Mouse (Mus musculus): ENCODE data around the gene Tob2. TPM values are rescaled to one million over a fixed set of nuclear protein-coding genes. Genes with fewer than 3 reads are reported as not detected.

Tob2 gene
- polyA plus RNA-seq, 1 experiment from 2014 or later, result 10.7 TPM

DNA sequence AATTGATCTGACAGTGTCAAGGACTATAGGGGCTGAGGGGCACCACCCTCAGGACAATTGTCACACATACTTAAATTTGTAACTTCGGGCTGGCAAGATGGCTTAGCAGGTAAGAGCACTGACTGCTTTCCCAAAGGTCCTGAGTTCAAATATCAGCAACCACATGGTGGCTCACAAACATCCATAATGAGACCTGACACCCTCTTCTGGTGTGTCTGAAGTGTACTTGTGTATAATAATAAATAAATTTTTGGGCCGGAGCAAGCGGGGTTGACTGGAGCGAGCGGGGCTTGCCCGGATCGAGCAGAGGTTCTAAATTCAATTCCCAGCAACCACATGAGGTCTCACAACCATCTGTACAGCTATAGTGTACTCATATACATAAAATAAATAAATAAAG is 18.3 kb downstream of the Tob2 start:
- H3K4me1 ChIP-seq (ENCODE audit: control insufficient read depth, insufficient read depth, low read length), result 0 out of 2 replicates have a peak, but pooled peaks cover 4% of the 10 kb centered on the region
- no peak overlapping the region for H3K9ac ChIP-seq (replicated peaks; ENCODE audit: low read length)
- H3K27me3 ChIP-seq (ENCODE audit: control insufficient read depth, insufficient read depth, low read length), result no peaks in the 10 kb centered on the region
- H3K27ac ChIP-seq (replicated peaks; ENCODE audit: low read depth, low read length), result no peak overlapping the region
- H3K4me3 ChIP-seq (ENCODE audit: low read depth, low read length), result no peak overlapping the region
- H3K36me3 ChIP-seq (replicated peaks; ENCODE audit: control insufficient read depth, insufficient read depth, low read depth, low read length), result no peaks in the 10 kb centered on the region
- DNase-seq (ENCODE audit: low spot score) (no peak), ATAC-seq (replicated peaks; ENCODE audit: insufficient number of reproducible peaks, low FRiP score, low TSS enrichment, low read depth) (no peak)
- WGBS, result 91% methylated on average over 7 of the region's 7 CpGs
- no peak overlapping the region for H3K4me2 ChIP-seq (ENCODE audit: low read depth, low read length)
- H3K9me3 ChIP-seq (replicated peaks; ENCODE audit: control insufficient read depth, low read length), result no peaks in the 10 kb centered on the region

DNA sequence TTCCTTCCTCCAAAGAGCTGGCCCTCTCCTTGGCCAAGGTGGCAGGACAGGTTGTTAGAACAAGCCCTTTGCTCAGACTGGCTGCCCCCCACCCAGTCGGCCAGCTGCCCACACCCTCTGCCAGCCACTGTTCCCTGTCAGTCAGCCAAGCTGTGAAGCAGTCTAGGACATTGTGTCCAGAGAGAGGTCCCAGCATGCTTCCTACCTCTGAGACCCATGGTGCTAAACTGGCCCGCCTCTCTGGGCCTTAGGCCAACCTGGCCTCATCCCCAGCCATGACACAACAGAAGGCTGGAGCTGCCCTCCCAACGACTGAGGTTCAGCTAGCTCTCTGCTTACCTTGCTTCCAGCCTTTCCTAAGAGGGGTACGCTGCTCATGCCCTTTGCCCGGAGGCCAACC is 19.0 kb downstream of the Tob2 start:
- Histone ChIP-seq H3K9me3 (replicated peaks; ENCODE audit: control insufficient read depth, low read length) (no peaks in the 10 kb centered on the region), H3K27me3 (ENCODE audit: control insufficient read depth, insufficient read depth, low read length) (no peaks in the 10 kb centered on the region), H3K4me1 (ENCODE audit: control insufficient read depth, insufficient read depth, low read length) (0 out of 2 replicates have a peak, but pooled peaks cover 4% of the 10 kb centered on the region), H3K27ac (replicated peaks; ENCODE audit: low read depth, low read length) (no peak overlapping the region), H3K4me2 (ENCODE audit: low read depth, low read length) (no peak overlapping the region), H3K9ac (replicated peaks; ENCODE audit: low read length) (no peak overlapping the region), H3K4me3 (ENCODE audit: low read depth, low read length) (no peak overlapping the region), H3K36me3 (replicated peaks; ENCODE audit: control insufficient read depth, insufficient read depth, low read depth, low read length) (no peaks in the 10 kb centered on the region)
- no peak for DNase-seq (ENCODE audit: low spot score)
- WGBS, result 74% methylated on average over 5 of the region's 5 CpGs
- no peak for ATAC-seq (replicated peaks; ENCODE audit: insufficient number of reproducible peaks, low FRiP score, low TSS enrichment, low read depth)

DNA sequence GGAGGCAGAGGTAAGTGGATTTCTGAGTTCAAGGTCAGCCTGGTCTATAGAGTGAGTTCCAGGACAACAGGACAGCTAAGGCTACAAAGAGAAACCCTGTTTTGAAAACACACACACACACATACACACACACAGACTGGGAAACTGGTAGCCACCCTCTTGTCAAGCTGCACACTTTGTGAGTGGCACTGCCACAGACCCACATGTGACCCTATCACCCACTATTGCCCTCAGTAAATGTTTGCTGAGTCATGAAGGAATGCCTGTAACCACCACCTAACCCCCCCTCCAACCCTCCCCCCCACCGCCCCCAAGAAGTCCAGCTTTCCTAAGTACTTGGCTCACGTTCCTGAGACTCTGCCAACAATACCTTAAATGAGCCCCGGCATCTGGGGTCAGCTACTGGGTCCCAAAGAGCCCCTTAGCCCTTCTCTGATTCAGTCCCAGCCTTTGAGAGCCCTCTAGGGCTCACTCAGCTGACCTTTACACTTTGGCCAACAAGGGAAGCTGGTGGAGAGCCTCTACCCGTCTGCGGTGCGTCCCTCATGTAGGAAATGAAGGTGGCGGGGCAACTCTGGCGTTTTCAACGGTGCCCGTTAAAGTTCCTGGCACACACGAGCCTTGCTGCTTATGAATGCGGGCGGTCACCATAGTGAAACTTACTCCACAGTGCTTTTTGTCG is 19.9 kb downstream of the Tob2 start:
- WGBS, result 76% methylated on average over 14 of the region's 14 CpGs
- no peak for DNase-seq (ENCODE audit: low spot score)
- H3K4me1 ChIP-seq (ENCODE audit: control insufficient read depth, insufficient read depth, low read length), result 0 out of 2 replicates have a peak, but pooled peaks cover 4% of the 10 kb centered on the region

DNA sequence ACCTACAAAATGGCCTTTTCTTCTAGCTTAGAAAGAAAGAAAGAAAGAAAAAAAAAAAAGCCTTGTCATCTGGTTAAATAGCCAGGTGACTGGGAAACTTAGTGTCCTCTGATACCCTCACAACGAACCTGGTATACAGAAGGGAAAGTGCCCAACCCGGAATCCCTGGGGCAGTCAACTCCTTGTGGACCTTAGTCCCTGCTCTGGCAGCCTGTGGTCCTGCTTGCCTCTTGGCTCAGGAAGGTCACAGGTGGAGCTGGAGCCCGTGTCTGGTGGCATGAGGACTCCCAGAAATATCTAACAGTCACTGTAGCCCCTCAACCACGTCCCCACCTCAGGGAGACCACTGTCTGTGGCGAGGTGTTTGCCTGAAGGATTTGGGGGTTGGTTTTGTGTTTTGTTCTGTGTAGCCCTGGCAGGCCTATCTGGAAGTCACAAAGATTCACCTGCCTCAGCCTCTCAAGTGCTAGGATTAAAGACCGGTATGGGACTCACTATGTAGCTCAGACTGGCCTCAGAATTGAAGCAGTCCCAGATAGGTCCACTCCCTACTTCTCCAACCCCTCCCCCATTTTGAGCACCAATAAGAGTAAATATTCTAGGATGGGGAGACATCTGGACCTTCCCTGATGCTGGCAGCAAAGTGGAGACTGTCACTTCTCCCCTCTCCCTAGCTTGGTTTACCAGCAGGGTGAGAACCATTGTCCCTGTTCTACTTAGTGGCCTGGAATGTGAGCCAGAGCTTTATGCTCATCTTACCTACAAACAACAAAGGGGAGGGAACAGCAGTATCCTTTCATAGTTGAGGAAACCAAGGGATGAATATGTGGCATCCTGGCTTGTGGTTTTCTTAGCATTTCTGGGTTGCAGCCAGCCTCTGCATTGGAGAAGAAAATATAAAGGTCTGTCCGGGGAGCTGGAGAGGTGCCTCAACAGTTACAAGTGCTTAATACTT is 21.4 kb downstream of the Tob2 start:
- no peaks in the 10 kb centered on the region for H3K36me3 ChIP-seq (replicated peaks; ENCODE audit: control insufficient read depth, insufficient read depth, low read depth, low read length)
- DNase-seq (ENCODE audit: low spot score), result no peak
- no peak overlapping the region for H3K9ac ChIP-seq (replicated peaks; ENCODE audit: low read length)
- H3K4me1 ChIP-seq (ENCODE audit: control insufficient read depth, insufficient read depth, low read length), result 0 out of 2 replicates have a peak, but pooled peaks cover 4% of the 10 kb centered on the region
- H3K27ac ChIP-seq (replicated peaks; ENCODE audit: low read depth, low read length), result no peak overlapping the region
- H3K9me3 ChIP-seq (replicated peaks; ENCODE audit: control insufficient read depth, low read length), result no peaks in the 10 kb centered on the region
- H3K27me3 ChIP-seq (ENCODE audit: control insufficient read depth, insufficient read depth, low read length), result no peaks in the 10 kb centered on the region
- ATAC-seq (replicated peaks; ENCODE audit: insufficient number of reproducible peaks, low FRiP score, low TSS enrichment, low read depth), result no peak
- WGBS, result 57% methylated on average over 7 of the region's 7 CpGs
- no peak overlapping the region for H3K4me3 ChIP-seq (ENCODE audit: low read depth, low read length)
- no peak overlapping the region for H3K4me2 ChIP-seq (ENCODE audit: low read depth, low read length)

More for the DNA sequence above, 19.9 kb downstream of the Tob2 start:
- H3K27ac ChIP-seq (replicated peaks; ENCODE audit: low read depth, low read length), result no peak overlapping the region
- no peak overlapping the region for H3K4me3 ChIP-seq (ENCODE audit: low read depth, low read length)
- no peaks in the 10 kb centered on the region for H3K9me3 ChIP-seq (replicated peaks; ENCODE audit: control insufficient read depth, low read length)
- H3K9ac ChIP-seq (replicated peaks; ENCODE audit: low read length), result no peak overlapping the region
- ATAC-seq (replicated peaks; ENCODE audit: insufficient number of reproducible peaks, low FRiP score, low TSS enrichment, low read depth), result no peak
- H3K36me3 ChIP-seq (replicated peaks; ENCODE audit: control insufficient read depth, insufficient read depth, low read depth, low read length), result no peaks in the 10 kb centered on the region
- no peaks in the 10 kb centered on the region for H3K27me3 ChIP-seq (ENCODE audit: control insufficient read depth, insufficient read depth, low read length)
- H3K4me2 ChIP-seq (ENCODE audit: low read depth, low read length), result no peak overlapping the region

DNA sequence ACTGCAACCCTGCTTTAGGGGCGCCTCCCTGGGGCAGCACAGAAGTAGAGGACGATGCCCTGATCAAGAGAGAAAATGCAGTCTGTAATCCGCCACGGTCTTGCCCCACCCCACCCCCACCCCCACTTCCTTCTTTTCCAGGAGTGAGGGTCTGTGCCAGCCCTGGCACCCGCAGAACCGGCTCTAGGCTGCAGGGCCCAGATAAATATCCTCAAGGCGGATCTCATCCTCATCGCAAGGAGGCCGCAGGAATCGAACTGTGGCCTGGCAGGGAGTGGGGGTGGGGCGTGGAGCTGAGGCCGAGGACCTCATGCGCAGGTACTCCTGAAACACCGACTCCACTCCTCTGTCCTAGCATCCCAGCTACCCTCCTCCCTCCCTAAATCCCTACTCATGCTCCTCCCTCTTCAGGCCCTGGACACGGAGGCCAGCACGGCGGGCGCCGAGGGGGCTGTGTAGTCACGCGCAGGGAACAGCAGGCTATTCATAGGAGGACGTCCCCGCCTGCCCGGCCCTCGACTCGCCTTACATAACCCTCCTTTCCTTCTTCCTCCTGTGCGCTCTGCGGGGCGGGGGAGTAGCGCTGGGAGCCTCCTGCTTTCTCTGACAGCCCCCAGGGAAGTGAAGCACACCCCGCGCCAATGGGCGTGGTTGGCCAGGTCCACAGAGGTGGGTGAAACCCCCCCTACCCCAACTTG is 22.3 kb downstream of the Tob2 start:
- Histone ChIP-seq H3K9ac (replicated peaks; ENCODE audit: low read length) (peak overlapping the region; percentile 23), H3K27ac (replicated peaks; ENCODE audit: low read depth, low read length) (no peak overlapping the region), H3K36me3 (replicated peaks; ENCODE audit: control insufficient read depth, insufficient read depth, low read depth, low read length) (no peaks in the 10 kb centered on the region), H3K4me3 (ENCODE audit: low read depth, low read length) (peak overlapping the region; percentile 28), H3K4me2 (ENCODE audit: low read depth, low read length) (peak overlapping the region; percentile 28), H3K9me3 (replicated peaks; ENCODE audit: control insufficient read depth, low read length) (no peaks in the 10 kb centered on the region), H3K27me3 (ENCODE audit: control insufficient read depth, insufficient read depth, low read length) (no peaks in the 10 kb centered on the region), H3K4me1 (ENCODE audit: control insufficient read depth, insufficient read depth, low read length) (0 out of 2 replicates have a peak, but pooled peaks cover 4% of the 10 kb centered on the region)
- WGBS, result under 1% methylated on average over 32 of the region's 33 CpGs
- ATAC-seq (replicated peaks; ENCODE audit: insufficient number of reproducible peaks, low FRiP score, low TSS enrichment, low read depth), result peak; percentile 79
- DNase-seq (ENCODE audit: low spot score), result peak; percentile 77

DNA sequence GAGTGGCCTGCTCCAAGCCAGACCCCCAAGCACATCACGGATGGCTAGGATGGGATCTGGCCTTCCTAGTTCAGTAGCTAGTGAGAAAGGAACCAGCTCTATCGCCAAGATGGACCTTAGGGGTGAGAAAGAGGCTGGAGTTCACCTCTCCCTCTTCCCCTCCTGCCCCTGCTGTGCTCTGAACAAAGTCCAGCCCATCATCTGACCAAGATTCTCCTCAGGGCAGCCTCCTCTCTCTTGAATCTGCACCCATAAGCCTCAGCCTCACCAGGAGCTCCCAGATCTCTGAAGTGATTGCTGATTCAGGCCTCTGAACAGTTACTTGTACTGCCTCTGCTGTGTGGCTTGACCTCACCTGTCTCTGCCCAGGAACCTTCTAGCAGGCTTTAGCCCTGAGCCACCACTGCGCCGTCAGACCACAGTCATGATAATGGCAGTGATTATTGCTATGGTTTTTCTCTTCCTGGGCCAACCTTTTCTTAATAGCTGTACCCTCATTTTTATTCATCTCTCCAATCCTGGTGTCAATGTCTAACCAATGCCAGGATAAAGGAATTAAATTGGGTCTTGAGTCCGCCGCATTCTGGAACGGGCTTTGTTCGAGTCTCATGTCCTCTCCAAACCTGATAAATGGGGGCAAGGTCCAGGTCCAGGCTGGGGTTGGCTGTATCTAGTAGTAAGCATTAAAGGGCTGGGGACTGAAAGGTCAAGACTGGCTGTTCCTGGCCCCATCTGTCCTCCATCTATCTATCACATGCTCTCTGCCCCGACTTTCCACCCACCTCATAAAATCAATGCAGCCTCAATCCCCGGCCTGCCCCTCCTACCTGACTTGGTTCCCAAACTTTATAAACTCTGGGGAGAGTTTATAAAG is 23.4 kb downstream of the Tob2 start:
- H3K4me3 ChIP-seq (ENCODE audit: low read depth, low read length), result no peak overlapping the region
- H3K27me3 ChIP-seq (ENCODE audit: control insufficient read depth, insufficient read depth, low read length), result no peaks in the 10 kb centered on the region
- 0 out of 2 replicates have a peak, but pooled peaks cover 4% of the 10 kb centered on the region for H3K4me1 ChIP-seq (ENCODE audit: control insufficient read depth, insufficient read depth, low read length)
- H3K36me3 ChIP-seq (replicated peaks; ENCODE audit: control insufficient read depth, insufficient read depth, low read depth, low read length), result no peaks in the 10 kb centered on the region
- no peak for DNase-seq (ENCODE audit: low spot score)
- H3K27ac ChIP-seq (replicated peaks; ENCODE audit: low read depth, low read length), result no peak overlapping the region
- H3K9ac ChIP-seq (replicated peaks; ENCODE audit: low read length), result no peak overlapping the region
- 70% methylated on average over 10 of the region's 10 CpGs for WGBS
- no peak for ATAC-seq (replicated peaks; ENCODE audit: insufficient number of reproducible peaks, low FRiP score, low TSS enrichment, low read depth)
- H3K4me2 ChIP-seq (ENCODE audit: low read depth, low read length), result no peak overlapping the region
- H3K9me3 ChIP-seq (replicated peaks; ENCODE audit: control insufficient read depth, low read length), result no peaks in the 10 kb centered on the region

DNA sequence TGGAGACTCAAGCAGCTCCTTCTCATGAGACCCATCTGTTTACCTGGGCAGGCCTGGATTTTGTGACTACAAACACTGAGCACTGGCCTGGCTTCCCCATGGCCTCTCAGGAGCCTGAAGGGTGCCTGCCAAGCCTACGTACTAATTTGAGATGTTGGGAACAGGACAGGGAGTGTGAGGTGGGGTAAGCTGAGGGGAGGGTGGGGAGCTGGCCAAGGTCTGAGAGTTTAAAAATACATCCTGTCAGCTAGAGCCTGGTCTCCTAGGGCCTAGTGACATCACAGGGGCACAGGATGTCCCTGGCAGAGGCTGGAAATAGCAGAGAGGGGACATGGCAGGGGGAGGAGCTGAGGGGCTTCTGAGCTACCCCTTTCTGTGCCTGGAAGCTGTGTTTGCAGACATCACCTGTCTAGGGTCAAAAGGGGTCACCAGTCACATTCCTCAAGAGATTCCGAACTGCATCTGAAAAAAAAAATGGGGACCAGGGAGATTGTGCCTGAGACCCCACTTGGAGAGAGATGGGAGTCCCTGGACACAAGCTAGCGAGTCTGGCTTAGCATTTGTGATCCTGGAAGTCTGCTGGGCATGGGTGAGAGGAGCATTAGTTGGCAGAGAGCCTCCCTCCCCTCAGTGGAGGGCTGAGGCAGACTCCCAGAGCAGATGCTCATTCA is 24.3 kb downstream of the Tob2 start:
- DNase-seq (ENCODE audit: low spot score), result no peak
- no peak overlapping the region for H3K4me2 ChIP-seq (ENCODE audit: low read depth, low read length)
- no peak for ATAC-seq (replicated peaks; ENCODE audit: insufficient number of reproducible peaks, low FRiP score, low TSS enrichment, low read depth)
- H3K9me3 ChIP-seq (replicated peaks; ENCODE audit: control insufficient read depth, low read length), result no peaks in the 10 kb centered on the region
- H3K4me1 ChIP-seq (ENCODE audit: control insufficient read depth, insufficient read depth, low read length), result 0 out of 2 replicates have a peak, but pooled peaks cover 4% of the 10 kb centered on the region
- WGBS, result 41% methylated on average over 3 of the region's 3 CpGs
- no peak overlapping the region for H3K27ac ChIP-seq (replicated peaks; ENCODE audit: low read depth, low read length)
- no peaks in the 10 kb centered on the region for H3K36me3 ChIP-seq (replicated peaks; ENCODE audit: control insufficient read depth, insufficient read depth, low read depth, low read length)
- no peak overlapping the region for H3K4me3 ChIP-seq (ENCODE audit: low read depth, low read length)
- H3K9ac ChIP-seq (replicated peaks; ENCODE audit: low read length), result no peak overlapping the region
- no peaks in the 10 kb centered on the region for H3K27me3 ChIP-seq (ENCODE audit: control insufficient read depth, insufficient read depth, low read length)

All from embryonic facial prominence, embryonic 11.5 days (tissue).